Mouse (Mus musculus) ES-E14 (cell line): ENCODE results near the gene Rab43.

Source experiments
- CHD2 ChIP-seq: IDR thresholded peaks from 2 replicates; pipeline ENCODE4 v1.6.1; 2014; ENCODE audit warnings: mild to moderate bottlenecking, low read depth, low read length, inconsistent platforms
- MAFK ChIP-seq: IDR thresholded peaks from 2 replicates; pipeline ENCODE4 v1.6.1; 2014; ENCODE audit warnings: mild to moderate bottlenecking, low read depth, low read length, inconsistent platforms; ENCODE audit not compliant: insufficient read depth
- ZC3H11A ChIP-seq: IDR thresholded peaks from 2 replicates; pipeline ENCODE4 v1.6.1; 2012; ENCODE audit warnings: low read depth, mild to moderate bottlenecking, inconsistent platforms, low read length, borderline replicate concordance
- ZNF384 ChIP-seq: IDR thresholded peaks from 2 replicates; pipeline ENCODE4 v1.6.1; 2012; ENCODE audit warnings: low read depth, low read length, inconsistent platforms

GRCm38 (mm10) chr6:87748531-87748930 lies 63.4 kb downstream of the Rab43 start:
- TF ChIP-seq ZC3H11A (no peak), MAFK (no peak), CHD2 (no peak), ZNF384 (peak; percentile 72)
